Mouse (Mus musculus) left cerebral cortex, postnatal 36 days (tissue): ENCODE measurements around the gene Mrps34. TPM values are rescaled to one million over a fixed set of nuclear protein-coding genes. Genes with fewer than 3 reads are reported as not detected.

Experiments
- DNase-seq, 2 experiments: peaks; one replicate each; pipeline ENCODE4 v3.0.0; 2021 to 2022; ENCODE audit warnings: low spot score in 2 of 2, mixed read lengths in 1 of 2
- intact Hi-C: fragments of 180-260 bp; cut with DNase I; formaldehyde crosslinking; loops from one replicate; pipeline ENCODE4 v1.15.1; 2025
- total RNA-seq, 2 experiments: library from RNA; stranded (reverse); gene quantifications; 2 replicates each; pipeline ENCODE4 v1.2.3; 2021

The Mrps34 gene
- total RNA-seq = 10 to 100 TPM; 61.8 to 74.6 TPM

GRCm38 (mm10) chr17:24894995-24895547, at the start of gene Mrps34, which contains the start of gene Eme2:
TSS of gene Mrps34 (plus strand) at chr17:24895116.
TSS of gene Eme2 (minus strand) at chr17:24895087.
- intact Hi-C loops = no loop called here
- DNase-seq = peak; percentile 89

- intact Hi-C loops = no loop called here
- no peak for DNase-seq
Measured at GRCm38 (mm10) chr17:24847386-24847785, 47.5 kb upstream of the Mrps34 start.

GRCm38 (mm10) chr17:24848600-24849031, 46.3 kb upstream of the Mrps34 start:
- intact Hi-C loops = no loop called here
- no peak for DNase-seq

- DNase-seq = no peak
- intact Hi-C loops = loop anchor here (2.0 kb wide), 1 partner anchor 37 kb away; the partner anchor contains the start of genes Nubp2 and Spsb3
Measured at GRCm38 (mm10) chr17:24849733-24850064, 45.2 kb upstream of the Mrps34 start.

GRCm38 (mm10) chr17:24850065-24850772, 44.7 kb upstream of the Mrps34 start, which contains the start of gene Fahd1:
TSS of gene Fahd1 (minus strand) at chr17:24850364.
- intact Hi-C loops = loop anchor here (2.0 kb wide), 1 partner anchor 37 kb away; the partner anchor contains the start of genes Nubp2 and Spsb3
- DNase-seq = peak; percentile 97 to 98

- intact Hi-C loops = loop anchor here (2.0 kb wide), 1 partner anchor 36 kb away; the partner anchor contains the start of genes Nubp2 and Spsb3
- DNase-seq = no peak
Measured at GRCm38 (mm10) chr17:24850773-24851127, 44.2 kb upstream of the Mrps34 start.

- intact Hi-C loops = loop anchor here (2.0 kb wide), 1 partner anchor 35 kb away; the partner anchor contains the start of genes Nubp2 and Spsb3
- no peak for DNase-seq
Measured at GRCm38 (mm10) chr17:24851381-24852125, 43.4 kb upstream of the Mrps34 start.

- DNase-seq = no peak
- intact Hi-C loops = no loop called here
Measured at GRCm38 (mm10) chr17:24855838-24856464, 39.0 kb upstream of the Mrps34 start.

- no peak for DNase-seq
- intact Hi-C loops = no loop called here
Measured at GRCm38 (mm10) chr17:24856589-24856988, 38.3 kb upstream of the Mrps34 start.

GRCm38 (mm10) chr17:24857831-24858470, 37.0 kb upstream of the Mrps34 start:
- intact Hi-C loops = no loop called here
- DNase-seq = no peak

GRCm38 (mm10) chr17:24858967-24859366, 35.9 kb upstream of the Mrps34 start:
- no peak for DNase-seq

GRCm38 (mm10) chr17:24860076-24860475, 34.8 kb upstream of the Mrps34 start:
- DNase-seq = no peak
- intact Hi-C loops = no loop called here

More at GRCm38 (mm10) chr17:24858967-24859366, 35.9 kb upstream of the Mrps34 start:
- intact Hi-C loops = no loop called here

GRCm38 (mm10) chr17:24861785-24862184, 33.1 kb upstream of the Mrps34 start:
- no peak for DNase-seq
- intact Hi-C loops = no loop called here

GRCm38 (mm10) chr17:24865776-24866175, 29.1 kb upstream of the Mrps34 start, which contains the start of gene Igfals:
TSS of gene Igfals (plus strand) at chr17:24865997.
- intact Hi-C loops = no loop called here
- no peak for DNase-seq

GRCm38 (mm10) chr17:24867914-24868313, 27.0 kb upstream of the Mrps34 start:
- intact Hi-C loops = no loop called here
- DNase-seq = peak in 1 of 2 experiments; percentile 46

- intact Hi-C loops = no loop called here
- no peak for DNase-seq
Measured at GRCm38 (mm10) chr17:24873695-24874404, 21.1 kb upstream of the Mrps34 start.

- DNase-seq = no peak
- intact Hi-C loops = no loop called here
Measured at GRCm38 (mm10) chr17:24874405-24874745, 20.5 kb upstream of the Mrps34 start.

GRCm38 (mm10) chr17:24874989-24875388, 19.9 kb upstream of the Mrps34 start:
- intact Hi-C loops = no loop called here
- no peak for DNase-seq
